Mouse (Mus musculus) heart, embryonic 15.5 days (tissue): ENCODE results near the gene Csnk1e. TPM values are rescaled to one million over a fixed set of nuclear protein-coding genes. Genes with fewer than 3 reads are reported as not detected.

Experiments used
- ATAC-seq: fragments of 200-750 bp; cut with Nextera tagmentation; replicated peaks from 2 replicates; pipeline ENCODE4 v1.8.0; 2017; ENCODE audit warnings: low read depth, moderate TSS enrichment; ENCODE audit not compliant: insufficient number of reproducible peaks, insufficient read depth, low FRiP score
- H3K27ac ChIP-seq: fragments of 300-500 bp; sonication (generic); 2 replicates; pipeline ENCODE4 v1.5.1; 2015; ENCODE audit warnings: mild to moderate bottlenecking, inconsistent platforms
- H3K27me3 ChIP-seq: fragments of 300-500 bp; sonication (generic); 2 replicates; pipeline ENCODE4 v1.6.1; 2015; ENCODE audit warnings: inconsistent platforms
- H3K36me3 ChIP-seq: fragments of 300-500 bp; sonication (generic); 2 replicates; pipeline ENCODE4 v1.6.1; 2015; ENCODE audit warnings: mild to moderate bottlenecking, inconsistent platforms
- H3K4me1 ChIP-seq: fragments of 300-500 bp; sonication (generic); replicated peaks from 2 replicates; pipeline ENCODE4 v1.6.1; 2015; ENCODE audit warnings: inconsistent platforms
- H3K4me2 ChIP-seq: fragments of 300-500 bp; sonication (generic); 2 replicates; pipeline ENCODE4 v1.6.1; 2015; ENCODE audit warnings: inconsistent platforms, mild to moderate bottlenecking, moderate library complexity
- H3K4me3 ChIP-seq: fragments of 300-500 bp; sonication (generic); 2 replicates; pipeline ENCODE4 v1.5.1; 2015; ENCODE audit warnings: mild to moderate bottlenecking, inconsistent platforms
- H3K9ac ChIP-seq: fragments of 300-500 bp; sonication (generic); 2 replicates; pipeline ENCODE4 v1.6.1; 2015; ENCODE audit warnings: mild to moderate bottlenecking, inconsistent platforms
- H3K9me3 ChIP-seq: fragments of 300-500 bp; sonication (generic); replicated peaks from 2 replicates; pipeline ENCODE4 v1.6.1; 2016; ENCODE audit warnings: inconsistent platforms
- WGBS: fragments of 180-500 bp; shearing (Covaris S2); methylation state at CpG from one replicate; pipeline ENCODE4 v1.1.7; 2015; ENCODE audit warnings: mixed read lengths; 5-methylcytosine and 5-hydroxymethylcytosine counted together
- polyA plus RNA-seq: library from polyadenylated mRNA; unstranded; fragments of >200 nt; fragmentation: Nextera tagmentation; extraction: Ambion mirVana; gene quantifications from 2 replicates; pipeline ENCODE4 v1.2.1, GENCODE M21; 2015

Csnk1e gene
- polyA plus RNA-seq, 1 experiment from 2014 or later = 74.9 TPM

- Histone ChIP-seq H3K27ac (no peak overlapping the region), H3K27me3 (no peaks in the 10 kb centered on the region), H3K36me3 (peaks cover 67% of the 10 kb centered on the region), H3K9me3 (no peaks in the 10 kb centered on the region), H3K4me2 (no peak overlapping the region), H3K9ac (no peak overlapping the region), H3K4me3 (no peak overlapping the region), H3K4me1 (peaks cover 5% of the 10 kb centered on the region)
- 85% methylated on average over 11 of the region's 11 CpGs for WGBS
- ATAC-seq = no peak
Measured at GRCm38 (mm10) chr15:79418677-79419076, 36.7 kb downstream of the Csnk1e start.

- peaks cover 63% of the 10 kb centered on the region for H3K36me3 ChIP-seq
- no peaks in the 10 kb centered on the region for H3K9me3 ChIP-seq
- 83% methylated on average over 3 of the region's 3 CpGs for WGBS
Measured at GRCm38 (mm10) chr15:79418265-79418664, 37.1 kb downstream of the Csnk1e start.

DNA sequence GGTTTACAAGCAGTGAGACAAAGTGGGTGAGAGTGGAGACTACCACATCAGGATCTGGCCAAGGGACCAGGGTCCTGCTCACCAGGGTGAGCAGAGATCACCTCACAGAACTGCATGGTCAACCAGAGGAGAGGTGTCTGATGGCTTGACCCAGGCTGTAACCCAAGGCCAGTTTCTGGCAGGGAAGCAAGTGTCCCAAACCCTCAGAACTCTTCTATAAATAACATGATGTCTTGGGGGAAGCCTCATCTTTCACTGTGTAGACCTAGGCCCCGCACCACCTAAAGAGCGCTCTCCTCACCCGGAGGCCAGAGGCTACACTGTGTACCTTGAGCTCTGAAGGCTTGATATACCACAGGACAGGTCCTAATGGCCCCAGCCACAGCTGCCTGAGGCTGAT is 38.0 kb downstream of the Csnk1e start:
- H3K36me3 ChIP-seq = peaks cover 54% of the 10 kb centered on the region
- no peaks in the 10 kb centered on the region for H3K9me3 ChIP-seq
- H3K4me2 ChIP-seq = no peak overlapping the region
- peaks cover 5% of the 10 kb centered on the region for H3K4me1 ChIP-seq
- no peak for ATAC-seq
- no peak overlapping the region for H3K4me3 ChIP-seq
- 94% methylated on average over 3 of the region's 3 CpGs for WGBS
- no peaks in the 10 kb centered on the region for H3K27me3 ChIP-seq
- H3K27ac ChIP-seq = no peak overlapping the region
- no peak overlapping the region for H3K9ac ChIP-seq

More at GRCm38 (mm10) chr15:79418265-79418664, 37.1 kb downstream of the Csnk1e start:
- H3K4me3 ChIP-seq = no peak overlapping the region
- no peak overlapping the region for H3K4me2 ChIP-seq
- no peak overlapping the region for H3K9ac ChIP-seq
- H3K27me3 ChIP-seq = no peaks in the 10 kb centered on the region
- ATAC-seq = no peak
- H3K27ac ChIP-seq = no peak overlapping the region
- peaks cover 5% of the 10 kb centered on the region for H3K4me1 ChIP-seq

DNA sequence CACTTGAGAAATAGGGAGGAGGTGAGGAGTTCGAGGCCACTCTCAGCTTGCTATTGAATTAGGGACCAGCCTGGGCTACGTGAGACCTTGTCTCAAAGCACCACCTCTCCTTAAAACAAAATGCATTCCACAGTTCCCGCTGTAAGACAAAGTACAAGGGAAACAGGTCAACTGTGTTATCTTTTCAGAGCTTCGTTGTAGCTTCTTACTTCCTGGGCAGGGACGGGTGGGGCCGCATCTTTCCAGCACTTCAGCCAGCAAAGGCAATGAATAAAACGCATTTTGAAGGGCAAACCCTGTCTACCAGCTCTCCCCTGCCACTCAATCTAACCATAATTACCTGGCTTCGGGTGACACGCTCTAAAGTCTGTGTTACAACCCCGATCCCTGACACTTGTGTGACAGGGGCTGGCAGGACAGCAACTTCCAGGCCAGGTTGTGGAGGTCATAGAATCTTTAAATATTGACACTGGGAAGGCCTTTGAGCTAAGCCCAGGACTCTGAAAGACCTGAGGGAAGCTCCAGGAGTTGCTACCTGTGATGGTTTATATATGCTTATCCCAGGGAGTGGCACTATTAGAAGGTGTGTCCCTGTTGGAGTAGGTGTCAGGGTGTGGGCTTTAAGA is 38.8 kb downstream of the Csnk1e start:
- 84% methylated on average over 10 of the region's 10 CpGs for WGBS
- no peak overlapping the region for H3K9ac ChIP-seq
- no peak for ATAC-seq
- H3K4me3 ChIP-seq = no peak overlapping the region
- H3K36me3 ChIP-seq = peaks cover 46% of the 10 kb centered on the region
- H3K27ac ChIP-seq = no peak overlapping the region
- H3K4me2 ChIP-seq = no peak overlapping the region
- peaks cover 5% of the 10 kb centered on the region for H3K4me1 ChIP-seq
- no peaks in the 10 kb centered on the region for H3K9me3 ChIP-seq
- no peaks in the 10 kb centered on the region for H3K27me3 ChIP-seq

DNA sequence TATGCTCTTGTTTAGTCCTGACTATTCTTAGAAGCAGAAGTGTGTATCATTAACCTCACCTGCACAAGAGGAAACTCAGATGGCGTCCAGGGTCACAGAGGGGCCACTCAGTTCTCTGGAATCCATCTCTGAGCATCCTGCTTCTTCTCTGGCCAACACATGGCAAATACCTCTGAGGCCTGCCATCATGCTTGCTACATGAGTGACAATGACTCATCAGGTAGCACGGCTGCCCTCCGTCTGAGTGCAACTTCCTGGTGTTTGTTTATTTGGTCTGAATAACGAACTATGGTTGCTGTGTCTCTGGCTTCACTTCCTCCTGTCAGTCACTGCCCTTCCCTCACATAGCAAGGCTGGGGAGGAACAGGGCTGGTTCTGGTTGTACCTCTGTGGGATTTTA is 40.9 kb downstream of the Csnk1e start:
- no peaks in the 10 kb centered on the region for H3K9me3 ChIP-seq
- no peak for ATAC-seq

GRCm38 (mm10) chr15:79413802-79414201 is 41.6 kb downstream of the Csnk1e start:
- no peak overlapping the region for H3K4me3 ChIP-seq
- H3K4me1 ChIP-seq = peaks cover 12% of the 10 kb centered on the region
- peaks cover 19% of the 10 kb centered on the region; the same call in 1 of the 2 replicates for H3K36me3 ChIP-seq
- no peak overlapping the region for H3K4me2 ChIP-seq
- H3K27me3 ChIP-seq = no peaks in the 10 kb centered on the region
- H3K27ac ChIP-seq = no peak overlapping the region
- H3K9ac ChIP-seq = no peak overlapping the region
- no peak for ATAC-seq
- 76% methylated on average over 8 of the region's 8 CpGs for WGBS
- H3K9me3 ChIP-seq = no peaks in the 10 kb centered on the region

More for the DNA sequence above, 40.9 kb downstream of the Csnk1e start:
- Histone ChIP-seq H3K4me1 (peaks cover 5% of the 10 kb centered on the region), H3K4me3 (no peak overlapping the region), H3K4me2 (no peak overlapping the region), H3K27ac (no peak overlapping the region), H3K36me3 (peaks cover 26% of the 10 kb centered on the region), H3K9ac (no peak overlapping the region), H3K27me3 (no peaks in the 10 kb centered on the region)
- WGBS = 28% methylated on average over 4 of the region's 4 CpGs

- Histone ChIP-seq H3K4me2 (no peak overlapping the region), H3K27ac (no peak overlapping the region), H3K27me3 (no peaks in the 10 kb centered on the region), H3K9me3 (no peaks in the 10 kb centered on the region), H3K36me3 (peaks cover 15% of the 10 kb centered on the region; the same call in 1 of the 2 replicates), H3K9ac (no peak overlapping the region), H3K4me3 (no peak overlapping the region), H3K4me1 (peaks cover 18% of the 10 kb centered on the region)
- no peak for ATAC-seq
- WGBS = 80% methylated on average over 3 of the region's 3 CpGs
Measured at GRCm38 (mm10) chr15:79413201-79413600, 42.2 kb downstream of the Csnk1e start.

DNA sequence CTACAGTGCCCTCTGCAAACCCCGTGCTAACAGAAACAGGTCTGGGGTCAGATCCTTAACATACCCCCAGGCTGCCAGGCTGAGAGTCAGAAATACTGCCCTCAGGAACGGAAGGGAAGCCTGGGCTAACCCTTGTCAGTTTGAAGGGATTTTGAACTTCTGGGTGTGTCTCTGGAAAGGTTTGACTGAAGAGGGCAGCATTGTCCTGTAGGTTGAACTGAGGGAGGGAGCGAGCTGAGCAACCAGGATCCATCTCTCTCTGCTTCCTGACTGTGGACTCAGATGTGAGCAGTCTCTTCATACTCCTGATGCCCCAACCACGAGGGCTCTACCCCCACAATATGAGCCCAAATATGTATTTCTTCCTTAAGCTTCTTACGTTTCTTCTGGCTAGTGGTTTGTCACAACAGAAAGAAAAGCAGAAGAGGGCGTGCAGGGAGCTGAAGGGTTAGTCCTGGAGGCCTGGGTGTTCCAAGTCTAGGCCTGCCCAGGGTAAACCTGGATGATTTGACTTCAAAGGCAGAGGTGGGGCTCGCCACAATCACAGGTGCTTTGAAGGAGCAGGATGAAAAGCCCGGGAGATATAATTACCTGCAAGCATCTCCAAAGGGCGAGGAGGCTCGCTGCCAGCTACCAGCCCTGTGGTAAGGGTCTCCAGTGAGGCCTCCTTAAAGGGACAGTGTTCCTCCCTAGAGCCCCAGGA is 43.9 kb downstream of the Csnk1e start:
- ATAC-seq = no peak

GRCm38 (mm10) chr15:79409077-79409573 is 46.2 kb downstream of the Csnk1e start:
- peak; percentile 66 for ATAC-seq
- Histone ChIP-seq H3K4me1 (peaks cover 24% of the 10 kb centered on the region), H3K9ac (no peak overlapping the region), H3K4me3 (no peak overlapping the region), H3K9me3 (no peaks in the 10 kb centered on the region), H3K27ac (peak overlapping the region; percentile 51), H3K4me2 (no peak overlapping the region), H3K27me3 (no peaks in the 10 kb centered on the region), H3K36me3 (no peaks in the 10 kb centered on the region)
- WGBS = 77% methylated on average over 4 of the region's 4 CpGs

More for the DNA sequence above, 43.9 kb downstream of the Csnk1e start:
- Histone ChIP-seq H3K4me2 (no peak overlapping the region), H3K36me3 (0 out of 2 replicates have a peak, but pooled peaks cover under 1% of the 10 kb centered on the region), H3K27ac (no peak overlapping the region), H3K4me1 (peaks cover 23% of the 10 kb centered on the region), H3K4me3 (no peak overlapping the region), H3K9ac (no peak overlapping the region), H3K9me3 (no peaks in the 10 kb centered on the region), H3K27me3 (no peaks in the 10 kb centered on the region)
- 68% methylated on average over 10 of the region's 10 CpGs for WGBS

DNA sequence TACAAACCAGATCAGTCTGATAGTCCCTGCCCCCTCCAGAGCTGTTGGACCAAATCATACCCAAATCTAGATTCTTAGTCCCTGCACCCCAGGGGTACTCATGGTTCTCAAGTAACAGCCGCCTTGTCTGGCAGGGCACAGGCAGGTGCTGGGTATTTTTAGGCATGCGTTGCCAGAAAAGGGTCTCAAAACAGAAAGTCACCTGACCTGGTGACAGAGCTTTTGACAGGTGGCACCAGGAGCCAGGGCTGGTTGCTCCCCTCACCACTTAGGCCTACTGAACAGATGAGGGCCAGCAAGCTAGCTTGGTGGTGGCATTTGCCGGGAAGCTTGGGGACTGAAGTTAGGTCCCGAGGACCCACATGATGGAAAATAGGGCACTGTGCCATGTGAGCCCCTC is 48.8 kb downstream of the Csnk1e start:
- Histone ChIP-seq H3K27me3 (no peaks in the 10 kb centered on the region), H3K4me3 (no peak overlapping the region), H3K9me3 (no peaks in the 10 kb centered on the region), H3K4me1 (peaks cover 39% of the 10 kb centered on the region), H3K27ac (no peak overlapping the region), H3K36me3 (no peaks in the 10 kb centered on the region), H3K9ac (no peak overlapping the region), H3K4me2 (no peak overlapping the region)
- 64% methylated on average over 4 of the region's 4 CpGs for WGBS
- no peak for ATAC-seq

DNA sequence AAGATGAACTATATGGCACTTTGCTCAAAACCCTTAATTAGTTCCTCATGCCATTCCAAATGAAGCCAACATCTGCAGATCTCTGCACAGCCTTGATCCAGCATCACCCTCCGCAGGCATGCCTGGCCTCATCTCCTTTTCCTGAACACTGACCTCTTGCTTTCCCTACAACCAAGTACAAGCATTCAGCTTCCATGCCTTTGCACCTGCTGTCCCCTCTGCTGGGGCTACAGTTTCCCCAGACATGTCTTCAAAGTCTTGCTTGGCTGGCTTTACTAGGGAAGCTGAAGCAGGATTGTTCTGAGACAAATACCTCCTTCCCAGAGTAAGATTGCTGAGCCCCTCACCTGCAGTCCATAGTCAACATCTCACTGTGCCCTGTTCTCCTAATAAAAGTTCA is 51.1 kb downstream of the Csnk1e start:
- Histone ChIP-seq H3K27ac (no peak overlapping the region), H3K9ac (no peak overlapping the region), H3K9me3 (no peaks in the 10 kb centered on the region), H3K36me3 (no peaks in the 10 kb centered on the region), H3K4me2 (no peak overlapping the region), H3K4me3 (no peak overlapping the region), H3K4me1 (peaks cover 59% of the 10 kb centered on the region), H3K27me3 (no peaks in the 10 kb centered on the region)
- no peak for ATAC-seq
- WGBS = 69% methylated on average over 1 of the region's 1 CpGs
